Mouse (Mus musculus) CH12.LX (cell line): ENCODE results near the gene Ltv1. TPM values are rescaled to one million over a fixed set of nuclear protein-coding genes. Genes with fewer than 3 reads are reported as not detected.

Experiments used
- DNase-seq: peaks from one replicate; pipeline ENCODE4 v3.0.0-alpha.2; 2013; ENCODE audit errors: extremely low read depth
- H3K27ac ChIP-seq: 2 replicates; pipeline ENCODE4 v1.5.1; 2012; ENCODE audit warnings: low read depth, mild to moderate bottlenecking, control low read depth, moderate library complexity; ENCODE audit not compliant: insufficient read depth
- H3K27me3 ChIP-seq: replicated peaks from 2 replicates; pipeline ENCODE3; 2012; ENCODE audit warnings: inconsistent platforms
- H3K36me3 ChIP-seq, 2 experiments: replicated peaks in 1 of 2; 2 replicates each; pipeline versions ENCODE3 to v1.6.1; 2012; ENCODE audit warnings: inconsistent platforms in 1 of 2, low read length in 1 of 2, mild to moderate bottlenecking in 1 of 2, mixed read lengths in 1 of 2, moderate library complexity in 1 of 2; ENCODE audit not compliant: control insufficient read depth in 1 of 2, insufficient read depth in 1 of 2
- H3K4me1 ChIP-seq, 2 experiments: 2 replicates each; pipeline ENCODE4 v1.6.1; 2012; ENCODE audit warnings: inconsistent platforms in 1 of 2, moderate library complexity in 1 of 2; ENCODE audit not compliant: insufficient read depth in 2 of 2, control insufficient read depth in 1 of 2
- H3K4me2 ChIP-seq: 2 replicates; pipeline ENCODE4 v1.6.1; 2012; ENCODE audit warnings: low read depth, mild to moderate bottlenecking, control low read depth; ENCODE audit not compliant: poor library complexity, insufficient read depth, severe bottlenecking
- H3K4me3 ChIP-seq, 3 experiments: fragments of 150-350 bp in 1 of 3; sonication (generic) in 1 of 3; replicated peaks in 1 of 3; 2 replicates each; pipeline versions ENCODE3 to v1.5.1; 2011 to 2012; ENCODE audit warnings: low read depth in 2 of 3, low read length in 2 of 3, mild to moderate bottlenecking in 2 of 3, moderate library complexity in 2 of 3, control low read depth in 1 of 3, improper control_type of control experiment in 1 of 3, inconsistent platforms in 1 of 3, mixed read lengths in 1 of 3; ENCODE audit not compliant: poor library complexity in 1 of 3
- H3K79me2 ChIP-seq: replicated peaks from 2 replicates; pipeline ENCODE4 v1.6.1; 2012; ENCODE audit warnings: mild to moderate bottlenecking, moderate library complexity; ENCODE audit not compliant: control insufficient read depth, poor library complexity, insufficient read depth, severe bottlenecking; ENCODE audit errors: extremely low read depth
- H3K9ac ChIP-seq: 2 replicates; pipeline ENCODE4 v1.6.1; 2012; ENCODE audit warnings: low read depth, mild to moderate bottlenecking, control low read depth, moderate library complexity; ENCODE audit not compliant: insufficient read depth
- H3K9me3 ChIP-seq: replicated peaks from 2 replicates; pipeline ENCODE3; 2012; ENCODE audit warnings: low read length, inconsistent platforms, mixed read lengths
- BHLHE40 ChIP-seq: IDR thresholded peaks from 2 replicates; pipeline ENCODE4 v1.6.1; 2011; ENCODE audit warnings: mild to moderate bottlenecking, low read depth, low read length, improper control_type of control experiment
- CHD1 ChIP-seq: IDR thresholded peaks from 2 replicates; pipeline ENCODE4 v1.6.1; 2012; ENCODE audit warnings: low read depth, low read length, improper control_type of control experiment, inconsistent platforms
- CHD2 ChIP-seq: IDR thresholded peaks from 2 replicates; pipeline ENCODE4 v1.6.1; 2011; ENCODE audit warnings: low read length, improper control_type of control experiment
- CTCF ChIP-seq, 2 experiments: IDR thresholded peaks in 1 of 2; conservative IDR thresholded peaks in 1 of 2; 2 replicates each; pipeline ENCODE4 v1.5.1; 2011 to 2012; ENCODE audit warnings: low read depth in 2 of 2, low read length in 2 of 2, improper control_type of control experiment in 1 of 2, inconsistent platforms in 1 of 2, mild to moderate bottlenecking in 1 of 2, moderate library complexity in 1 of 2
- E2F4 ChIP-seq: IDR thresholded peaks from 2 replicates; pipeline ENCODE4 v1.6.1; 2011; ENCODE audit warnings: low read depth, low read length, improper control_type of control experiment; ENCODE audit not compliant: insufficient replicate concordance
- ELF1 ChIP-seq: IDR thresholded peaks from 2 replicates; pipeline ENCODE4 v1.6.1; 2014; ENCODE audit warnings: low read depth, mild to moderate bottlenecking, inconsistent platforms, low read length, improper control_type of control experiment
- HCFC1 ChIP-seq: IDR thresholded peaks from 2 replicates; pipeline ENCODE4 v1.6.1; 2012; ENCODE audit warnings: low read depth, mild to moderate bottlenecking, inconsistent platforms, low read length, improper control_type of control experiment
- JUN ChIP-seq: IDR thresholded peaks from 2 replicates; pipeline ENCODE4 v1.6.1; 2011; ENCODE audit warnings: low read depth, mild to moderate bottlenecking, low read length, improper control_type of control experiment, moderate library complexity; ENCODE audit not compliant: insufficient read depth
- JUND ChIP-seq: conservative IDR thresholded peaks from 2 replicates; pipeline ENCODE4 v1.6.1; 2011; ENCODE audit warnings: low read depth, low read length, improper control_type of control experiment
- KAT2A ChIP-seq: IDR thresholded peaks from 2 replicates; pipeline ENCODE4 v1.6.1; 2012; ENCODE audit warnings: low read length, improper control_type of control experiment, inconsistent platforms; ENCODE audit not compliant: insufficient replicate concordance
- MAFK ChIP-seq: IDR thresholded peaks from 2 replicates; pipeline ENCODE4 v1.6.1; 2011; ENCODE audit warnings: low read length, improper control_type of control experiment; ENCODE audit not compliant: insufficient replicate concordance
- MEF2A ChIP-seq: IDR thresholded peaks from 2 replicates; pipeline ENCODE4 v1.6.1; 2014; ENCODE audit warnings: low read depth, mild to moderate bottlenecking, inconsistent platforms, low read length, improper control_type of control experiment, borderline replicate concordance
- NELFE ChIP-seq: IDR thresholded peaks from 2 replicates; pipeline ENCODE4 v1.6.1; 2011; ENCODE audit warnings: low read depth, low read length, improper control_type of control experiment
- PAX5 ChIP-seq: IDR thresholded peaks from 2 replicates; pipeline ENCODE4 v1.6.1; 2012; ENCODE audit warnings: low read length, inconsistent platforms, mixed read lengths
- POLR2AphosphoS2 ChIP-seq: IDR thresholded peaks from 2 replicates; pipeline ENCODE4 v1.6.1; 2011; ENCODE audit warnings: low read depth, low read length, improper control_type of control experiment
- RAD21 ChIP-seq: IDR thresholded peaks from 2 replicates; pipeline ENCODE4 v1.6.1; 2011; ENCODE audit warnings: low read depth, mild to moderate bottlenecking, low read length, improper control_type of control experiment, moderate library complexity
- RCOR1 ChIP-seq: conservative IDR thresholded peaks from 2 replicates; pipeline ENCODE4 v1.6.1; 2012; ENCODE audit warnings: low read depth, mild to moderate bottlenecking, inconsistent platforms, low read length, improper control_type of control experiment
- SIN3A ChIP-seq: IDR thresholded peaks from 2 replicates; pipeline ENCODE4 v1.6.1; 2012; ENCODE audit warnings: low read length, improper control_type of control experiment, inconsistent platforms
- SMC3 ChIP-seq: IDR thresholded peaks from 2 replicates; pipeline ENCODE4 v1.6.1; 2011; ENCODE audit warnings: low read depth, low read length, improper control_type of control experiment
- TBP ChIP-seq: conservative IDR thresholded peaks from 2 replicates; pipeline ENCODE4 v1.6.1; 2011; ENCODE audit warnings: low read depth, low read length, improper control_type of control experiment
- TCF12 ChIP-seq: IDR thresholded peaks from 2 replicates; pipeline ENCODE4 v1.6.1; 2014; ENCODE audit warnings: low read depth, mild to moderate bottlenecking, inconsistent platforms, low read length, improper control_type of control experiment
- UBTF ChIP-seq: IDR thresholded peaks from 2 replicates; pipeline ENCODE4 v1.6.1; 2012; ENCODE audit warnings: low read depth, mild to moderate bottlenecking, inconsistent platforms, low read length, improper control_type of control experiment, moderate library complexity
- USF1 ChIP-seq: IDR thresholded peaks from 2 replicates; pipeline ENCODE4 v1.6.1; 2014; ENCODE audit warnings: low read depth, mild to moderate bottlenecking, inconsistent platforms, low read length, improper control_type of control experiment
- USF2 ChIP-seq: conservative IDR thresholded peaks from 2 replicates; pipeline ENCODE4 v1.6.1; 2011; ENCODE audit warnings: low read depth, low read length, improper control_type of control experiment
- ZC3H11A ChIP-seq: IDR thresholded peaks from 2 replicates; pipeline ENCODE4 v1.6.1; 2012; ENCODE audit warnings: low read depth, mild to moderate bottlenecking, inconsistent platforms, low read length, improper control_type of control experiment
- ZKSCAN1 ChIP-seq: IDR thresholded peaks from 2 replicates; pipeline ENCODE4 v1.6.1; 2012; ENCODE audit warnings: low read depth, inconsistent platforms, low read length, improper control_type of control experiment, borderline replicate concordance
- ZMIZ1 ChIP-seq: IDR thresholded peaks from 2 replicates; pipeline ENCODE4 v1.6.1; 2012; ENCODE audit warnings: low read depth, mild to moderate bottlenecking, inconsistent platforms, low read length, improper control_type of control experiment
- dilution Hi-C: fragments of 300-500 bp; cut with MboI; formaldehyde crosslinking; loops from 2 replicates; pipeline ENCODE4 v1.14.3; 2020; ENCODE audit warnings: low sequenced_read_pairs; ENCODE audit not compliant: extremely low pct_unique_long_range_greater_than_20kb, extremely low pct_ligation_motif_present
- in situ Hi-C: fragments of 300-500 bp; cut with MboI; formaldehyde crosslinking; loops from 3 replicates; pipeline ENCODE4 v1.14.3; 2019; ENCODE audit warnings: low sequenced_read_pairs, low pct_ligation_motif_present, low pct_unique_long_range_greater_than_20kb, mixed read lengths
- polyA plus RNA-seq: library from polyadenylated mRNA; unstranded; fragments of >175 nt; gene quantifications from 2 replicates; pipeline ENCODE4 v1.2.1, GENCODE M21; 2012; ENCODE audit warnings: low read depth; ENCODE audit not compliant: insufficient read length
- total RNA-seq, 2 experiments: library from RNA; depleted of rRNA; stranded (reverse); fragments of 300-350 nt in 1 of 2; fragments of >200 nt in 1 of 2; gene quantifications; 2 replicates each; pipeline ENCODE4 v1.2.3; 2012 to 2014

Ltv1 gene
- total and polyA plus RNA-seq, 3 experiments: 32.1 to 93.4 (median 66.0) TPM

DNA sequence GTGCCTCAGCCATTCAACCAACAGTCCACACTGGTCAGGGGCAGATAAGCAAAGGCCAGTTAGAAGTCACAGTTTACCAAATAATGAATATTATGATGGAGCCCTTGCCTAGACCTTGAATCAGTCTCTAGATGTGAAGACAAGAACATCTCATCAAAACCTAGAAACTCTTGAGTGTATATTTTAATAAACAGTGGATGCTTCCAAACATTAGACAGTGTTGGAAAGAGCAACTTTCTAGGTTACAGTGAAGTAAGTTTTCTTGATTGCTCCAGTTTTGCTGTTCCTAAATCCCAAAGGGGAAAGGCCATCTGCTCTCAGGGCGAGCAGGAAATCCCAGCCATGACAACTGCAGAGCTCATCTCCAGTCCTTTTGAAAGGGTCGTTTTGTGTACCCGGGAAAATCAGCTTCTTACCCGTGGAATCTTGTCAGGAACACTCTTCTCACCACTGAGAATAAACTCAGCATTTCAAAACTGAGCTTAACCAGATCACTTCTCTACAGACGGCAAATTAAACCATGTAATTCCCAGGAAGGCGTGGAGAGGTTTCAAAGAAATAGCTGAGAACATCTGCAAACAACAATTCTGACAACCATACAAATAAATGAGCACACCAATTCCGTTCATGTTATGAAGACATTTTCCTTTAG lies 14.9 kb downstream of the Ltv1 start, which contains the start of gene Zc2hc1b:
TSS of gene Zc2hc1b (minus strand) at position 51 of the 652 bp plus-strand sequence.
- no peaks in the 10 kb centered on the region for H3K79me2 ChIP-seq
- in situ Hi-C loops (no loop called here), dilution Hi-C loops (no loop called here)
- H3K9me3 ChIP-seq: no peaks in the 10 kb centered on the region
- DNase-seq: no peak
- TF ChIP-seq ZKSCAN1 (no peak), CTCF (conservative IDR thresholded peaks at IDR 0.05 in 1 of 2, IDR thresholded peaks at IDR 0.05 in 1 of 2; ENCODE audit: low read depth in 2 of 2, low read length in 2 of 2) (no peak), ELF1 (no peak), E2F4 (no peak), ZMIZ1 (no peak), MAFK (no peak), RCOR1 (no peak), KAT2A (no peak), PAX5 (no peak), USF1 (no peak)
- no peak within 1 kb of the TSS for H3K4me2 ChIP-seq
- no peaks in the 10 kb centered on the region for H3K27me3 ChIP-seq
- peaks cover 57 to 83% of the 10 kb centered on the region in 2 experiments for H3K36me3 ChIP-seq
- H3K27ac ChIP-seq: no peak within 1 kb of the TSS
- no peaks in the 10 kb centered on the region for H3K4me1 ChIP-seq
- no peak within 1 kb of the TSS for H3K9ac ChIP-seq
- no peak within 1 kb of the TSS for H3K4me3 ChIP-seq

DNA sequence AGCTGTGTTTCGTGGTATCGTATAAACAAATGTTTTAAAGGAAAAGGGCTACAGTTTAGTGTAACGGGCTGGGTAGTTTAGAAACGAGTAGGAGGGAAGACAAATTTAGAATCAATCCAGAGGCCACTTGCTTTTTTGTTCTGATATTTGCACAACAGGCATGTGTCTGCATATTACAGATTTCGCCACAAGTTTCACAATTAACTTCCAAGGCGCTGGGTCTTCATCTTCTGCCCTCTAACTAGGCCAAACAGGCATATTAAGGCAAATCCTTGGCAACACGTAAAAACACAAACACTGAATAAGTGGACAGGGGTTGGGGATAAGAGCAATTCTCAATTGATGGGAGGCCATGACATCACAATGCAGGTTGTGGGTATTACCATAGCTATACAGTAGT lies 17.1 kb downstream of the Ltv1 start:
- Histone ChIP-seq H3K27ac (no peak overlapping the region), H3K36me3 (peaks cover 41 to 61% of the 10 kb centered on the region in 2 experiments)

More for the DNA sequence above, 17.1 kb downstream of the Ltv1 start:
- H3K9me3 ChIP-seq: no peaks in the 10 kb centered on the region
- no peaks in the 10 kb centered on the region for H3K79me2 ChIP-seq
- TF ChIP-seq HCFC1 (no peak), TCF12 (no peak), CHD1 (no peak), ZMIZ1 (no peak), BHLHE40 (no peak), RAD21 (no peak), UBTF (no peak), E2F4 (no peak), TBP (no peak), ZKSCAN1 (no peak), CHD2 (no peak), MEF2A (no peak), USF2 (no peak), JUN (no peak), NELFE (no peak), SIN3A (no peak), POLR2AphosphoS2 (no peak), JUND (no peak), SMC3 (no peak), ZC3H11A (no peak)
- dilution Hi-C loops: no loop called here
- H3K4me3 ChIP-seq: no peak overlapping the region
- no peak overlapping the region for H3K9ac ChIP-seq
- no peak for DNase-seq
- H3K4me2 ChIP-seq: no peak overlapping the region
- no peaks in the 10 kb centered on the region for H3K4me1 ChIP-seq
- H3K27me3 ChIP-seq: no peaks in the 10 kb centered on the region
- in situ Hi-C loops: no loop called here
